Mouse (Mus musculus) neural tube, embryonic 14.5 days (tissue): Measurements from ENCODE around the gene Ccdc194. TPM values are rescaled to one million over a fixed set of nuclear protein-coding genes. Genes with fewer than 3 reads are reported as not detected.

Experiments used
- ATAC-seq: fragments of 200-750 bp; cut with Nextera tagmentation; 2 replicates; pipeline ENCODE4 v1.8.0; 2017; ENCODE audit warnings: low read depth, mild to moderate bottlenecking, moderate TSS enrichment, moderate library complexity
- H3K27ac ChIP-seq: fragments of 300-500 bp; sonication (generic); 2 replicates; pipeline ENCODE4 v1.5.1; 2014; ENCODE audit warnings: low read depth, mild to moderate bottlenecking, control low read depth, low read length, moderate library complexity, mixed read lengths
- H3K27me3 ChIP-seq: fragments of 300-500 bp; sonication (generic); 2 replicates; pipeline ENCODE4 v1.6.1; 2014; ENCODE audit warnings: low read length; ENCODE audit not compliant: control insufficient read depth, insufficient read depth
- H3K36me3 ChIP-seq: fragments of 300-500 bp; sonication (generic); 2 replicates; pipeline ENCODE4 v1.6.1; 2014; ENCODE audit warnings: low read length, mixed read lengths; ENCODE audit not compliant: control insufficient read depth, insufficient read depth
- H3K4me1 ChIP-seq: fragments of 300-500 bp; sonication (generic); 2 replicates; pipeline ENCODE4 v1.6.1; 2014; ENCODE audit warnings: low read length; ENCODE audit not compliant: control insufficient read depth, insufficient read depth
- H3K4me2 ChIP-seq: fragments of 300-500 bp; sonication (generic); 2 replicates; pipeline ENCODE4 v1.6.1; 2014; ENCODE audit warnings: mild to moderate bottlenecking, low read depth, low read length, control low read depth
- H3K4me3 ChIP-seq: fragments of 300-500 bp; sonication (generic); 2 replicates; pipeline ENCODE4 v1.5.1; 2014; ENCODE audit warnings: low read depth, low read length, control low read depth, mixed read lengths
- H3K9ac ChIP-seq: fragments of 300-500 bp; sonication (generic); replicated peaks from 2 replicates; pipeline ENCODE4 v1.6.1; 2014; ENCODE audit warnings: low read depth, mild to moderate bottlenecking, control low read depth, low read length, mixed read lengths
- H3K9me3 ChIP-seq: fragments of 300-500 bp; sonication (generic); 2 replicates; pipeline ENCODE4 v1.6.1; 2016; ENCODE audit warnings: low read length; ENCODE audit not compliant: control insufficient read depth
- WGBS: fragments of 180-500 bp; shearing (Covaris S2); extraction: QIAGEN DNeasy Blood & Tissue Kit; methylation state at CpG from one replicate; pipeline ENCODE4 v1.1.7; 2014; 5-methylcytosine and 5-hydroxymethylcytosine counted together
- polyA plus RNA-seq: library from polyadenylated mRNA; unstranded; fragments of >200 nt; fragmentation: Nextera tagmentation; extraction: Ambion mirVana; gene quantifications from 2 replicates; pipeline ENCODE4 v1.2.1, GENCODE M21; 2014

The Ccdc194 gene
- polyA plus RNA-seq, 1 experiment from 2014 or later: not detected

DNA sequence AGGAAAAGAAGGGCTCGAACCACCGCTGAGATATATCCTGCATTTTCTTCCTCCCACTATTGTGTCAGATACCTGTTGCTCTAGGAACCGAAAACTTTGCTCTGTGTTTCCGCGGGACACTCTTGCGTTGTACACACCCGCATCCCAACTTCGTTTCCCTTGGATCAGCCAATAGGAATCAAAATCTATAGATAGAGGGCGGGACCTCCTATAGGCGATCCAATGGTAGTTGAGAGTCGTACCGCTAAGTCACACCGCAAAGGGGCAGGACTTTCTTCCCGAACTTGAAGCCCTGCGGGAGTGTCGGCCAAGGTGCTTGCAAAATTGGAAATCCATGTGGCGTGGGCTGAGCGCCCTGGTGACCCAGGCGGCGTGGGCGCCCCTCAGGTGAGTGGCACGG lies 37.1 kb downstream of the Ccdc194 start:
- peaks cover 13% of the 10 kb centered on the region for H3K36me3 ChIP-seq
- under 1% methylated on average over 22 of the region's 22 CpGs for WGBS
- H3K27me3 ChIP-seq: no peaks in the 10 kb centered on the region
- peak overlapping the region; percentile 57 for H3K9ac ChIP-seq
- H3K4me3 ChIP-seq: peak overlapping the region; percentile 75
- peak overlapping the region; percentile 100 for H3K4me2 ChIP-seq
- H3K4me1 ChIP-seq: peaks cover 14% of the 10 kb centered on the region
- peak; percentile 91 for ATAC-seq
- no peaks in the 10 kb centered on the region for H3K9me3 ChIP-seq
- H3K27ac ChIP-seq: no peak overlapping the region

DNA sequence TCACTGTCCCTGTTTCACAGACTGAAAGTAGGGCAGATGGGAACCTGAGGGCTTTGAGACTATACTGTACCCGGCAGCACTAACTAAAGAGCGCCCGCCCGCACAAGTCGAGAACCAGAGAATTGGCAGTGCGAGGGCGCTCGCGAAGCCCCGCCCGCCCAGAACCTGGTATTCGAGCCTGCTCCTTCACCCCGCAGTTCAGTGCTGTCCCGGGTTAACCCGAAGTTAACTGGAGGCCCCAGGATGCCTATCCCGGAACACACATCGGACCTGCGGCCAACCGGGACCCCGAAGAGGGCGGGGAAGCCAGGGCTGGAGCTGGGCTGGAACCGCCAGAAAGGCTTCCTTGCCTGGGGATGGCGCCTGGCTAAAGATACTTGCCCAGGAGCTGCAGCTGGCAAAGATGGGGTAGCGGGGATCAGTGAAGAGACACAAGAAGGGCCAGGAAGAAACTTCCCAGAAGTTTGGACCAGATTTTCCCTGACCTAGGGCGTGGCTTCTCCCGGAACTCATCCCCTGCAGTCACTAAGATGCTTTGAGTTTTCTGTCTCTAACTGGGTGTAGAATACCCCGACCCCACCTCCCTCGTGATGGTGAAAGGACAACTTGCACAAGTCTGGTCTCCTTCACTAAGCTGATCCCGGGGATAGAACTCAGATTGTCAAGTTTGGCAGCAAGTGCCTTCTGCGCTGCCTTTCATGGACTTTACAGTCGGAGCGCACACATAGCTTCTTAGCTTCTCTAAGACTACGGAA lies 37.6 kb downstream of the Ccdc194 start, which contains the start of gene Gtpbp3:
Gene Gtpbp3 (plus strand): TSS at position 413 of the 755 bp plus-strand sequence.
- Histone ChIP-seq H3K27me3 (no peaks in the 10 kb centered on the region), H3K9ac (peak within 1 kb of the TSS; percentile 57), H3K36me3 (peaks cover 13% of the 10 kb centered on the region), H3K4me1 (peaks cover 14% of the 10 kb centered on the region), H3K9me3 (no peaks in the 10 kb centered on the region), H3K4me3 (peak within 1 kb of the TSS; percentile 75), H3K4me2 (peak within 1 kb of the TSS; percentile 100), H3K27ac (peak within 1 kb of the TSS; percentile 68; the same call in 1 of the 2 replicates)
- ATAC-seq: peak; percentile 53
- WGBS: 1% methylated on average over 33 of the region's 33 CpGs

DNA sequence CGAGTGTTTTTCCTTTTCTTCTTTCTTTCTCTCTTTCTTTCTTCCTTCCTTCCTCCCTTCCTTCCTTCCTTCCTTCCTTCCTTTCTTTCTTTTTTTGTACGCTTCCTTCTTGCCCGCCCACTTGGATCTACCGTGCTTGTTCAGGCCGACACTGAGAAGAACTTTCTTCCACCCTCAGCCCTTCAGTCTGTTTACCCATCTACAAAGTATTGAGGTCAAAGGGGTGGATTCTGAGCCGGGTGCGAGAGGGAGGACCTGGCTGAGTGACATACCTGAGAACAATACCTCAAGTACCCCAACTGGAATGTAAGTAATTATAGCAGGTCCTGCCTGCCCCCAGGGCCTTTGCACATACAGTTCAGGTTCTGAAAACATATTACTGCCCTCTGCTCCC lies 39.4 kb downstream of the Ccdc194 start:
- H3K4me2 ChIP-seq: peak overlapping the region; percentile 84
- whole genome bisulfite sequencing: 24% methylated on average over 7 of the region's 7 CpGs
- H3K4me1 ChIP-seq: peaks cover 14% of the 10 kb centered on the region
- H3K4me3 ChIP-seq: peak overlapping the region; percentile 81
- peak overlapping the region; percentile 95; the same call in 1 of the 2 replicates for H3K9ac ChIP-seq
- H3K27ac ChIP-seq: no peak overlapping the region
- H3K27me3 ChIP-seq: no peaks in the 10 kb centered on the region
- H3K36me3 ChIP-seq: peaks cover 10% of the 10 kb centered on the region; the same call in 1 of the 2 replicates
- H3K9me3 ChIP-seq: no peaks in the 10 kb centered on the region
- no peak for ATAC-seq

GRCm38 (mm10) chr8:71485142-71486135 lies 40.1 kb downstream of the Ccdc194 start, which contains the start of gene Ano8:
Gene Ano8 (minus strand): TSS chr8:71485963.
- Histone ChIP-seq H3K9me3 (no peaks in the 10 kb centered on the region), H3K4me3 (peak within 1 kb of the TSS; percentile 81), H3K27me3 (no peaks in the 10 kb centered on the region), H3K4me2 (peak within 1 kb of the TSS; percentile 84), H3K9ac (peak within 1 kb of the TSS; percentile 95), H3K4me1 (peaks cover 14% of the 10 kb centered on the region), H3K36me3 (peaks cover 15% of the 10 kb centered on the region; the same call in 1 of the 2 replicates), H3K27ac (peak within 1 kb of the TSS; percentile 82)
- peak; percentile 76 for ATAC-seq
- WGBS: 5% methylated on average over 47 of the region's 58 CpGs

DNA sequence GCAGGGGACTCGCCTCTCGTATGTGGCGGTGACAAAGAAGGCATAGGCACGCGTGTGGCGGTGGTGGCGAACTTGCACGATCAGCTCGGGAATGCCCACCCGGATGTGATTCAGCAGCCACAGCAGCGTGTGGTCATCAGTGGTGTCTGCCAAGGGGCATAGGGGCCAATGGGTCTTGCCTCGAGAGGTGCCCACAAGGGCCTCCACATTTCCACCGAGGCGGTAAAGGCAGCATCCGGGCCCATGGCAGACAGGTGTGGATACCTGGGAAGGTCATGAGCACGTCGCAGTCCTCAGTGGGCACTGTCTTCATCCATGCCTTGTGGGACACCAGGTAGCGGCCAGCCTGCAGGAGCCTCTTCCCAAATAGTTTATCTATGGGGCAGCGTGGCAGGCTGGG lies 40.8 kb downstream of the Ccdc194 start:
- H3K27me3 ChIP-seq: no peaks in the 10 kb centered on the region
- H3K9ac ChIP-seq: peak overlapping the region; percentile 95
- H3K4me3 ChIP-seq: peak overlapping the region; percentile 81
- WGBS: 93% methylated on average over 19 of the region's 19 CpGs
- H3K36me3 ChIP-seq: peaks cover 18% of the 10 kb centered on the region; the same call in 1 of the 2 replicates
- H3K4me1 ChIP-seq: peaks cover 14% of the 10 kb centered on the region
- H3K9me3 ChIP-seq: no peaks in the 10 kb centered on the region
- no peak overlapping the region for H3K27ac ChIP-seq
- H3K4me2 ChIP-seq: peak overlapping the region; percentile 84
- ATAC-seq: no peak

DNA sequence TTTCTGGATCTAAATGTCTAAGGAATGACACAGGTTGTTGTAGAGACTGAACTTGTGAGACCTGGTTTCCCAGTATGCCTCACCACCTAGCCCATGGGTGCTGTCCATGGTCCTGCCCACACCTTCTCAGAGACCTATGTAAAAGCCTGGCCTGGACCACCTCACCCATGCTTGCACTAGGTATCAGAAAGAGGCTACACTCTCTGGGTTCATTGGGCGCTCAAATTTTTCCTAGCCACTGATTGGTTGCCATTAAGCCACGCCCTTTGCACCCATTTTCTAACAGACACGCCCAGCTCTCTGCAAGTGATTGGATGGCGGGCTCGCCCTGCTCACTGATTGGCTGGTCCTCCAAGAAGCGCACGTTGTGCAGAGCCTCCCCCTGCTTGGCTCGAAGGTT lies 41.6 kb downstream of the Ccdc194 start:
- 48% methylated on average over 8 of the region's 8 CpGs for WGBS
- Histone ChIP-seq H3K9me3 (no peaks in the 10 kb centered on the region), H3K9ac (no peak overlapping the region), H3K4me1 (peaks cover 9% of the 10 kb centered on the region), H3K36me3 (peaks cover 26% of the 10 kb centered on the region; the same call in 1 of the 2 replicates), H3K27me3 (no peaks in the 10 kb centered on the region), H3K4me2 (no peak overlapping the region; the same call in 1 of the 2 replicates), H3K27ac (no peak overlapping the region), H3K4me3 (no peak overlapping the region)
- ATAC-seq: no peak

- Histone ChIP-seq H3K9me3 (no peaks in the 10 kb centered on the region), H3K9ac (no peak overlapping the region), H3K4me2 (no peak overlapping the region), H3K4me1 (peaks cover 11% of the 10 kb centered on the region; the same call in 1 of the 2 replicates), H3K27me3 (no peaks in the 10 kb centered on the region), H3K36me3 (peaks cover 38% of the 10 kb centered on the region), H3K4me3 (no peak overlapping the region), H3K27ac (no peak overlapping the region)
- no peak for ATAC-seq
- 92% methylated on average over 11 of the region's 11 CpGs for WGBS
Measured at GRCm38 (mm10) chr8:71478943-71479342, 46.6 kb downstream of the Ccdc194 start.

DNA sequence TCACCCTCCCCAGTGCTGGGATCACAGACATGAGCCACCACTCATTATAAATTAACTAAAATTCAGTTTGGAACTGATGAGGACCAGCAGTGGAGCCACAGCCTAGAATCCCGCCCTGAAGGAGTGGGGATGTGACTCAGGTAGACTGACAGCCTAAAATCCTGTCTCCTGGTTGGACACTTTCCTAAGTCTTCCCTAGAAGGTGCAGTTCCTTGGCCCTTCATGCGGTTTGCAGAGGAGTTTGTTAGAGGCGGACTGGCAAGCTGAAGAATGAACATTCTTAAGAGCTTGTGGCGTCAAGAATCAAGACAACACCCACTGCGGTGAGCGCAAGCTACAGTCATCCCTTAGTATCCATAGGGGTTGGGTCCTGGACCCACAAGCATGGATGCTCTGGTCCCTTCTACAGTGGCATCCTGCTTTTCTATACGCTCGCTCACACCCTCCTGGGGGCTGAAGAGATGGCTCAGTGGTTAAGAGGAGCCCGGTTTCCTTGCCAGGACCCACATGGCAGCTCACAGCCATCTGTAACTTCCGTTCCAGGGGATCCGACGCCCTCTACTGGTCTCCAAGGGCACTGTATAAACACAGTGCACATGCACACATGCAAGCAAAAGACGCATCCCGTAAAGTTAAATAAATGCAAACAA lies 48.2 kb downstream of the Ccdc194 start:
- H3K27me3 ChIP-seq: no peaks in the 10 kb centered on the region
- peaks cover 11% of the 10 kb centered on the region; the same call in 1 of the 2 replicates for H3K4me1 ChIP-seq
- peak overlapping the region; percentile 84; the same call in 1 of the 2 replicates for H3K27ac ChIP-seq
- H3K4me2 ChIP-seq: peak overlapping the region; percentile 84; the same call in 1 of the 2 replicates
- H3K36me3 ChIP-seq: peaks cover 48% of the 10 kb centered on the region
- H3K9me3 ChIP-seq: no peaks in the 10 kb centered on the region
- 39% methylated on average over 14 of the region's 14 CpGs for WGBS
- ATAC-seq: no peak
- H3K4me3 ChIP-seq: peak overlapping the region; percentile 44
- H3K9ac ChIP-seq: peak overlapping the region; percentile 66
